Mouse (Mus musculus): Measurements from ENCODE around the gene Asb18. TPM values are rescaled to one million over a fixed set of nuclear protein-coding genes. Genes with fewer than 3 reads are reported as not detected.
A peak's percentile ranks its signal among the peaks of the same experiment; 100 is the strongest.

The Asb18 gene
- total RNA-seq, 2 experiments from 2014 or later, result not detected

DNA sequence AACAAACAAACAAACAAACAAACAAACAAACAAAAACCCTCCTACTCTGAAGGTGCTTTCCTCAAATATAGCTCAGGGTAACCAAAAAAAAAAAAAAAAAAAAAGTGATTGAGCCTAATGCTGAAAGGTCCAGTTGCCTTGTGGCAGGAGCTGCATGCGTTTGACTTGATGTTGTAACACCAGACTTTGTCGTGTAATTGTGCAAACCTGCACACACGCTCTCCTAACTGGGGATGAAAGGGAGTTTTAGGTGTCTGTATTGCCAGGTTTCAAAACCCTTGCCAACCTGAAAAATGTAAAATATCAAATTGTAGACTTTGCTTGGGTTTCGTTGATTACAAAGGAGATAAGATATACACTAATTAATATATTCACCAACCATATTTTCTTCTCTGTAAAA lies 100.9 kb downstream of the Asb18 start:
- ATAC-seq (replicated peaks; ENCODE audit: poor library complexity, severe bottlenecking), result peak; percentile 48; the same call in 1 of the 2 replicates

DNA sequence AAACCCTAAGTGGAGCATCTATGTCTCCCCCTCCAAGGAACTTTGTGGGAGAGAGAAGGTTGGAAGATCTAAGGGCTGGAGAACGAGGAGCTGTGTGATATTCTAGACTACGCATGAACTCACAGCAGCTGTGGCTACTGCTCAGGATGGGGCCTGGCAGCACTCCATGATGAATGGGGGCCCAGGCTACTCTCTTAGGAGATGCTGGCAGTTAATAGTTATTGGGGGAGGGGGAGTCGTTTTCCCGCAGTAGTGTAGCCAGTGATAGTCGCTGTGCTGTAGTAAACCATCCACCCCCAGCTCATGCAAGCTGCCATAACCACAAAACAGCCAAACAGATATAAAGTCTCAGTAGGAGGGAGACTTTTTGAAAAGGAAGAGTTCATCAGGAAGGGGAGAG lies 102.1 kb downstream of the Asb18 start:
- no peak for ATAC-seq (replicated peaks; ENCODE audit: poor library complexity, severe bottlenecking)

DNA sequence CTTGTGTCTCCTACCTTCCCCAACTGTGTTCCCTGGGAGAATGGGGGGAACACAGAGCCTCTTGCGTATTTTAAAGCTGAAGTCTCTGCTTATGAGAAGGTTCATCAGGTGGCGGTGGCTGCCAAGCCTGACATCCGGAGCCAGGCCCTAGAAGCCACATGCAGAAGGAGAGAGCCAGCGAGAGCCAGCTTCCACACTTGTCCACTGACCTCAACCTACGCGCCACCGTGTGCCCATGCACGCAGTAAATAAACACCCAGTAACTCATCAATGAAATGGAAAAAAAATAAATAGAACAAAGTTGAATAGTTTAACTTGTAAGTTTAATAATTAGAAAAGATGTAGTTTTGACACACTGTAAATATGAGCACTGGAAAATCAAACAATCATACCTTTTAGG lies 104.7 kb downstream of the Asb18 start:
- no peak for ATAC-seq (replicated peaks; ENCODE audit: poor library complexity, severe bottlenecking)

DNA sequence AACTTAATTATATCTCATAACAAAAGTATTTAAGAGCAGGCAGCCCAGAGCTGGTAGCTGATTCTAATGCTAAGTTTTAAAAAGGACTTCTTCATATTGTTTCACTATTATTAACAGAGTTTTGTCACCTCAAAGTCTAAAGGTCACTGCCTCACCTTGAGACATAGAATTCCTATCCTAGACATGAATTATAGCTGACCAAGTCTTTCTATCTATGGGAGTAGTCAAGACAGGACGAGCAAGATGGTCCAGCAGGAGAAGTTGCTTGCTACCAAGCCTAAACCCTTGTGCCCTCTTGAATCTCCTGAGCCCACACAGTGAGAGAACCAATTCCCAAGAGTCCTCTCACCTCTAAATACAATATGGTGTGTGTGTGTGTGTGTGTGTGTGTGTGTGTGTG lies 111.8 kb downstream of the Asb18 start:
- ATAC-seq (replicated peaks; ENCODE audit: poor library complexity, severe bottlenecking), result no peak

DNA sequence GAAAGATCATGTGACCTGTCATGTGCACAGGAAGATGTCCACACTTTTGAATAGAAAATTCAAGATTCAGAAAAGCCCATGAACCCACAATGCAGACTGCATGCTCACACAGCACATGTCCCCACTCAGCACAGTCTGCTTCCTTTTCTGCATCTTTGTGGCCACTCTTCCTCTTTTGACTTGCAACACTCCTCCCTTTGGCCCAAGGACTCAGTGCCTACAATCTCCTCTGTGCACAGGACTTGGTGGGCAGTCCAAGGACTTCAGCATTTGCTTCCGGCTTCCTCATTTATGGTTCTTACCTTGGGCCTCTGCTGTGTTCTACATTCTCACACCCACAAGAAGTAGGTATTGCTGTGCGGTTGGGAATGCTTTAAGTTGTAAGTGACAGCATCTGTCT lies 112.2 kb downstream of the Asb18 start:
- ATAC-seq (replicated peaks; ENCODE audit: poor library complexity, severe bottlenecking), result peak; percentile 95

DNA sequence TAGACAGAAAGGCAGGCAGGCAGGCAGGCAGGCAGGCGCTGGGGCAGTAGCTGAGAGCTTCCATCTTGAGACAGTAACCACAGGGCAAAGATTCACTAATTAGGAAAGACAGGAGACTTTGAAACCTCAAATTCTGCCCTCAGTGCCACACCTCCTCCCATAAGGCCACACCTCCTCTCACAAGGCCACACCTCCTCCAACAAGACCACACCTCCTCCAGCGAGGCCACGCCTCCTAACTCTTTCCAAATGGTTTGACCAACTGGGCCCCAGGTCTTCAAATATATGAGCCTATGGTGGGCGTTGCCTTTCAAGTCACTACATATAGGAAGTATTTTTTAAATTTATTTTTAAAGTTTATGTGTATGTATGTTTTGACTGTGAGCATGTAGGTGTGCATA lies 113.1 kb downstream of the Asb18 start:
- peak; percentile 41 for ATAC-seq (replicated peaks; ENCODE audit: poor library complexity, severe bottlenecking)

Other genes with a start within 250 kb of the Asb18 start
- gene Gbx2, start 83.5 kb downstream of the Asb18 start, total RNA-seq (2014; fragmentation: Nextera tagmentation), result 1.2 TPM in 1 of 2 replicates, not detected in the other
- 0.47 and 2.7 TPM in 2 replicates for gene Gbx2, start 83.5 kb downstream of the Asb18 start, total RNA-seq (2017)
- gene Iqca, start 138.7 kb upstream of the Asb18 start, total RNA-seq (2014; fragmentation: Nextera tagmentation), result not detected in 2 replicates
- gene Iqca, start 138.7 kb upstream of the Asb18 start, total RNA-seq (2017), result not detected in 2 replicates
- not detected in 2 replicates for gene Ackr3, start 189.3 kb upstream of the Asb18 start, total RNA-seq (2014; fragmentation: Nextera tagmentation)
- not detected in 2 replicates for gene Ackr3, start 189.3 kb upstream of the Asb18 start, total RNA-seq (2017)

All from granulocyte monocyte progenitor cell, adult 5-6 weeks (primary cell).